Mouse (Mus musculus) natural killer cell, adult 2 months (primary cell): ENCODE results near the gene Pla2g6.

Experiments
- DNase-seq, 2 experiments: peaks; one replicate each; pipeline ENCODE4 v3.0.0; 2022; ENCODE audit warnings: low spot score in 2 of 2

Pla2g6 gene

GRCm38 (mm10) chr15:79328058-79328938 is at the start of gene Pla2g6:
Gene Pla2g6 (minus strand): TSS chr15:79328390.
- peak; percentile 99 for DNase-seq

- no peak for DNase-seq
These were observed 49.5 kb upstream of the Pla2g6 start for GRCm38 (mm10) chr15:79377681-79378080.

- no peak for DNase-seq
These were observed 46.6 kb upstream of the Pla2g6 start for GRCm38 (mm10) chr15:79374760-79375159.

GRCm38 (mm10) chr15:79370281-79370843 is 42.2 kb upstream of the Pla2g6 start:
- DNase-seq: no peak

GRCm38 (mm10) chr15:79369452-79370280 is 41.5 kb upstream of the Pla2g6 start:
- DNase-seq: no peak

GRCm38 (mm10) chr15:79368861-79369440 is 40.8 kb upstream of the Pla2g6 start:
- DNase-seq: no peak

GRCm38 (mm10) chr15:79368313-79368811 is 40.2 kb upstream of the Pla2g6 start:
- no peak for DNase-seq

- no peak for DNase-seq
These were observed 38.2 kb upstream of the Pla2g6 start for GRCm38 (mm10) chr15:79366402-79366801.

- no peak for DNase-seq
These were observed 36.9 kb upstream of the Pla2g6 start for GRCm38 (mm10) chr15:79365068-79365467.

GRCm38 (mm10) chr15:79364120-79364519 is 35.9 kb upstream of the Pla2g6 start:
- DNase-seq: no peak

- no peak for DNase-seq
These were observed 32.8 kb upstream of the Pla2g6 start for GRCm38 (mm10) chr15:79361023-79361422.

- no peak for DNase-seq
These were observed 32.2 kb upstream of the Pla2g6 start for GRCm38 (mm10) chr15:79360371-79360770.

GRCm38 (mm10) chr15:79359954-79360353 is 31.8 kb upstream of the Pla2g6 start:
- DNase-seq: no peak

GRCm38 (mm10) chr15:79357974-79358690 is 29.9 kb upstream of the Pla2g6 start:
- DNase-seq: no peak

- DNase-seq: peak; percentile 82 to 90
These were observed 29.1 kb upstream of the Pla2g6 start for GRCm38 (mm10) chr15:79357036-79357911.

- no peak for DNase-seq
These were observed 28.3 kb upstream of the Pla2g6 start for GRCm38 (mm10) chr15:79356481-79356880.

GRCm38 (mm10) chr15:79354619-79355018 is 26.4 kb upstream of the Pla2g6 start:
- peak; percentile 48 to 50 for DNase-seq

GRCm38 (mm10) chr15:79353690-79354305 is 25.6 kb upstream of the Pla2g6 start:
- no peak for DNase-seq

GRCm38 (mm10) chr15:79352479-79352878 is 24.3 kb upstream of the Pla2g6 start:
- no peak for DNase-seq

- no peak for DNase-seq
These were observed 23.2 kb upstream of the Pla2g6 start for GRCm38 (mm10) chr15:79351331-79351767.
